Mouse (Mus musculus) stomach, postnatal 0 days (tissue): Measurements from ENCODE around the gene Cd151.

Experiments used
- CTCF ChIP-seq: IDR thresholded peaks from 2 replicates; pipeline ENCODE4 v1.5.1; 2016; ENCODE audit warnings: antibody characterized with exemption, low read depth, mild to moderate bottlenecking, moderate library complexity
- EP300 ChIP-seq: optimal IDR thresholded peaks from 2 replicates; pipeline ENCODE3; 2016; ENCODE audit warnings: antibody characterized with exemption

GRCm38 (mm10) chr7:141457236-141457635, 10.0 kb upstream of the Cd151 start:
- no peak for TF ChIP-seq CTCF
- TF ChIP-seq EP300, result no peak
